In genomic region chr7:79659578-79660290, GRCm38 (mm10) we compare ENCODE assay signal across 8 mouse cellular contexts. TPM values are rescaled to one million over a fixed set of nuclear protein-coding genes. Genes with fewer than 3 reads are reported as not detected.
DNase-seq lines count a peak whose midpoint lies in the region; ATAC-seq and TF ChIP-seq lines count a peak whose summit lies in the region.

Gene Ticrr (plus strand): TSS chr7:79660196.

- ATAC-seq in Patski = peak; percentile 99
- peak; percentile 100 for ATAC-seq in hindbrain, embryonic 13.5 days (ENCODE audit: low FRiP score)

- POLR2A ChIA-PET in Patski (lab: Charles Lee) = interaction anchor here (1.4 kb wide), 1 partner anchor 47 kb away, joined by 3 read pairs; no protein-coding TSS in a partner anchor

- no peaks in the 10 kb centered on the region for H3K36me3 ChIP-seq in hindbrain, embryonic 13.5 days

- in situ Hi-C loops in Patski (cut with MboI; ENCODE audit: low pct_unique_long_range_greater_than_20kb) = no loop called here

- CTCF ChIA-PET in Patski (lab: Charles Lee) = interaction anchor here (1.2 to 1.9 kb wide), 2 partner anchors 10 to 69 kb away, joined by 3 to 5 read pairs; no protein-coding TSS in a partner anchor

- no peaks in the 10 kb centered on the region for H3K9me3 ChIP-seq in hindbrain, embryonic 13.5 days

- peaks cover 34% of the 10 kb centered on the region for H3K4me1 ChIP-seq in hindbrain, embryonic 13.5 days (replicated peaks)

- no peaks in the 10 kb centered on the region for H3K27me3 ChIP-seq in Patski
- 0 out of 2 replicates have a peak, but pooled peaks cover 4% of the 10 kb centered on the region for H3K27me3 ChIP-seq in hindbrain, embryonic 13.5 days

- H3K27ac ChIP-seq in hindbrain, embryonic 13.5 days = no peak within 1 kb of the TSS

- TF ChIP-seq CTCF in Patski (IDR thresholded peaks at IDR 0.05) = no peak

- peak within 1 kb of the TSS; percentile 72 for H3K4me3 ChIP-seq in hindbrain, embryonic 13.5 days

- peak within 1 kb of the TSS; percentile 99 for H3K4me2 ChIP-seq in hindbrain, embryonic 13.5 days

- DNase-seq in Patski (ENCODE audit: low read depth, low spot score) = peak; percentile 75
- peak; percentile 96 to 98 for DNase-seq in cerebellum, postnatal 14 days
- DNase-seq in frontal cortex, postnatal 14 days (ENCODE audit: low spot score in 2 of 2) = peak; percentile 96
- DNase-seq in layer of hippocampus, postnatal 25 days (ENCODE audit: extremely low spot score in 1 of 2, low spot score in 1 of 2) = peak; percentile 73 to 83
- peak; percentile 99 for DNase-seq in lung, postnatal 25 days (ENCODE audit: low spot score)
- DNase-seq in retina, embryonic 14.5 days (ENCODE audit: low spot score) = peak; percentile 98
- DNase-seq in thymus, postnatal 4 days = peak; percentile 99

- H3K9ac ChIP-seq in hindbrain, embryonic 13.5 days = peak within 1 kb of the TSS; percentile 74

- 1% methylated on average over 39 of the region's 39 CpGs for WGBS in hindbrain, embryonic 13.5 days

RNA-seq across cellular contexts. Expression of gene Ticrr, which starts in this region (rescaled TPM):
- polyA plus RNA-seq in Patski (2021) = 5.1 TPM
- 2.2 and 2.6 TPM in 2 replicates for polyA plus RNA-seq in hindbrain, embryonic 13.5 days (2015; fragmentation: Nextera tagmentation; extraction: Ambion mirVana)
- under 1 TPM; 0.14 to 0.27 TPM for total RNA-seq in layer of hippocampus, postnatal 25 days (2021)

Comparison
In these comparisons a context has a peak if more than half of its experiments do, and no peak if none do; other contexts are left out.
1. Peak in DNase-seq in layer of hippocampus, postnatal 25 days; RNA of the gene not detected or under 1 TPM.